Mouse (Mus musculus) embryonic stem cell, embryonic (primary cell): ENCODE measurements at regions not wholly inside any gene's neighbourhood (a gene's known extent, or its start where the extent isn't known, plus 50 kb on each side); places are given as distances from the start of the nearest gene placed in this dataset.

Experiments
- CTCF ChIA-PET, 4 experiments: fragments of 300-600 bp in 2 of 4; fragments of 350-600 bp in 2 of 4; sonication (Branson Sonifier 250); formaldehyde crosslinking; loops; one replicate each; lab custom pipeline; 2022; ENCODE audit warnings: inconsistent platforms in 2 of 4; lab: Charles Lee
- POLR2A ChIA-PET, 4 experiments: fragments of 300-600 bp in 2 of 4; fragments of 350-600 bp in 2 of 4; sonication (Branson Sonifier 250); formaldehyde crosslinking; loops; one replicate each; lab custom pipeline; 2022; ENCODE audit warnings: antibody characterized with exemption in 4 of 4, inconsistent platforms in 1 of 4; lab: Charles Lee

GRCm38 (mm10) chr6:86577504-86577903 lies 50.5 kb upstream of the Asprv1 start:
- POLR2A ChIA-PET = interaction anchor here in 3 of 4 experiments (0.6 to 3.9 kb wide), 17 partner anchors 8 to 218 kb away, joined by 3 to 20 read pairs (median 4); partner anchors contain the start of gene C87436 (in 1 of the 3)
- CTCF ChIA-PET = no interaction called here
